In genomic region chr9:14061840-14062239, GRCm38 (mm10) we compare ENCODE assay signal across 20 mouse cellular contexts.
DNase-seq lines count a peak whose midpoint lies in the region; ATAC-seq lines count a peak whose summit lies in the region.
"Had no signal": no experiment of that assay in that cellular context is flagged by ENCODE, and none has a peak within 500 bp of the region (broad histone marks: within the 10 kb centered on the region; RNA-seq: fewer than 3 reads in every experiment).

No protein-coding gene starts in this region.

- DNase-seq in heart, adult 11 months: peak; percentile 82
- DNase-seq in heart, adult 9 months (ENCODE audit: low spot score in 2 of 2): no peak
- DNase-seq in adrenal gland, postnatal 14 days: peak; percentile 47
- DNase-seq in kidney, adult 8-10 months: peak; percentile 42 to 55
- no peak for DNase-seq in layer of hippocampus, adult 11-12 months (ENCODE audit: low spot score)
- DNase-seq in thymus, postnatal 36 days: no peak
- DNase-seq: B cell, adult 2 months; cerebellum, adult 11 months; gastrocnemius, postnatal 14 days; heart, postnatal 4 days; layer of hippocampus, postnatal 36 days; liver; lung, adult 2 months; lung, postnatal 4 days; retina, postnatal 1 day; right cerebral cortex, postnatal 4 days had no signal

- peak; percentile 78 for ATAC-seq in megakaryocyte progenitor cell, adult 5-6 weeks (replicated peaks; ENCODE audit: poor library complexity)
- ATAC-seq: activated CD4-positive, CD25-positive, alpha-beta regulatory T cell, adult 4 months; midbrain, embryonic 13.5 days; Patski had no signal

Comparison
In these comparisons a context has a peak if more than half of its experiments do, and no peak if none do; other contexts are left out.
1. DNase-seq: peak in heart, adult 11 months (single experiment), adrenal gland, postnatal 14 days (single experiment) and kidney, adult 8-10 months (2 of 2); none in heart, adult 9 months (0 of 2), layer of hippocampus, adult 11-12 months (single experiment) and thymus, postnatal 36 days (0 of 2).